Mouse (Mus musculus): ENCODE data around the gene Bcl11b. TPM values are rescaled to one million over a fixed set of nuclear protein-coding genes. Genes with fewer than 3 reads are reported as not detected.

Gene Bcl11b
- polyA plus RNA-seq, 1 experiment from 2014 or later = 33.7 TPM

GRCm38 (mm10) chr12:107996216-107996615 is 7.2 kb downstream of the Bcl11b start:
- Histone ChIP-seq H3K9ac (no peak overlapping the region), H3K4me3 (no peak overlapping the region; the same call in 1 of the 2 replicates), H3K27ac (no peak overlapping the region; the same call in 1 of the 2 replicates), H3K4me2 (peak overlapping the region; percentile 27), H3K9me3 (no peaks in the 10 kb centered on the region), H3K36me3 (replicated peaks) (no peaks in the 10 kb centered on the region), H3K4me1 (peaks cover 60% of the 10 kb centered on the region), H3K27me3 (replicated peaks) (no peaks in the 10 kb centered on the region)
- ATAC-seq (replicated peaks) = no peak
- 61% methylated on average over 6 of the region's 6 CpGs for WGBS

GRCm38 (mm10) chr12:107994421-107994820 is 9.0 kb downstream of the Bcl11b start:
- Histone ChIP-seq H3K9me3 (no peaks in the 10 kb centered on the region), H3K9ac (no peak overlapping the region), H3K4me2 (peak overlapping the region; percentile 23), H3K4me3 (no peak overlapping the region), H3K4me1 (peaks cover 78% of the 10 kb centered on the region), H3K27me3 (replicated peaks) (no peaks in the 10 kb centered on the region), H3K27ac (no peak overlapping the region), H3K36me3 (replicated peaks) (no peaks in the 10 kb centered on the region)
- WGBS = 45% methylated on average over 4 of the region's 4 CpGs
- no peak for ATAC-seq (replicated peaks)

GRCm38 (mm10) chr12:107993029-107993428 is 10.4 kb downstream of the Bcl11b start:
- ATAC-seq (replicated peaks) = no peak
- 83% methylated on average over 4 of the region's 4 CpGs for WGBS
- Histone ChIP-seq H3K27me3 (replicated peaks) (0 out of 2 replicates have a peak, but pooled peaks cover 3% of the 10 kb centered on the region), H3K36me3 (replicated peaks) (no peaks in the 10 kb centered on the region), H3K4me1 (peaks cover 76% of the 10 kb centered on the region), H3K27ac (0 out of 2 replicates have a peak overlapping the region, but pooled peaks have one; percentile 42), H3K4me2 (peak overlapping the region; percentile 23), H3K9ac (no peak overlapping the region; the same call in 1 of the 2 replicates), H3K4me3 (no peak overlapping the region), H3K9me3 (no peaks in the 10 kb centered on the region)

GRCm38 (mm10) chr12:107991191-107991590 is 12.2 kb downstream of the Bcl11b start:
- Histone ChIP-seq H3K27ac (no peak overlapping the region), H3K4me3 (0 out of 2 replicates have a peak overlapping the region, but pooled peaks have one; percentile 9), H3K4me1 (peaks cover 70% of the 10 kb centered on the region), H3K9ac (no peak overlapping the region), H3K4me2 (peak overlapping the region; percentile 17), H3K27me3 (replicated peaks) (0 out of 2 replicates have a peak, but pooled peaks cover 3% of the 10 kb centered on the region), H3K9me3 (no peaks in the 10 kb centered on the region), H3K36me3 (replicated peaks) (no peaks in the 10 kb centered on the region)
- ATAC-seq (replicated peaks) = no peak
- 57% methylated on average over 11 of the region's 11 CpGs for WGBS

GRCm38 (mm10) chr12:107983211-107983610 is 20.2 kb downstream of the Bcl11b start:
- Histone ChIP-seq H3K27me3 (replicated peaks) (0 out of 2 replicates have a peak, but pooled peaks cover 5% of the 10 kb centered on the region), H3K9ac (no peak overlapping the region), H3K9me3 (no peaks in the 10 kb centered on the region), H3K4me2 (no peak overlapping the region), H3K4me1 (peaks cover 48% of the 10 kb centered on the region), H3K27ac (no peak overlapping the region), H3K4me3 (no peak overlapping the region), H3K36me3 (replicated peaks) (no peaks in the 10 kb centered on the region)
- WGBS = 76% methylated on average over 8 of the region's 8 CpGs
- ATAC-seq (replicated peaks) = no peak

GRCm38 (mm10) chr12:107982306-107982705 is 21.1 kb downstream of the Bcl11b start:
- H3K4me2 ChIP-seq = no peak overlapping the region
- WGBS = 75% methylated on average over 9 of the region's 9 CpGs
- H3K4me1 ChIP-seq = peaks cover 49% of the 10 kb centered on the region

GRCm38 (mm10) chr12:107981231-107981630 is 22.2 kb downstream of the Bcl11b start:
- WGBS = 26% methylated on average over 6 of the region's 6 CpGs
- H3K36me3 ChIP-seq (replicated peaks) = no peaks in the 10 kb centered on the region
- H3K9me3 ChIP-seq = no peaks in the 10 kb centered on the region
- 0 out of 2 replicates have a peak, but pooled peaks cover 3% of the 10 kb centered on the region for H3K27me3 ChIP-seq (replicated peaks)
- no peak overlapping the region for H3K4me3 ChIP-seq
- H3K4me2 ChIP-seq = no peak overlapping the region
- no peak overlapping the region for H3K9ac ChIP-seq
- no peak for ATAC-seq (replicated peaks)
- no peak overlapping the region for H3K27ac ChIP-seq
- peaks cover 54% of the 10 kb centered on the region for H3K4me1 ChIP-seq

More at GRCm38 (mm10) chr12:107982306-107982705, 21.1 kb downstream of the Bcl11b start:
- H3K4me3 ChIP-seq = no peak overlapping the region
- H3K9me3 ChIP-seq = no peaks in the 10 kb centered on the region
- ATAC-seq (replicated peaks) = no peak
- H3K27me3 ChIP-seq (replicated peaks) = 0 out of 2 replicates have a peak, but pooled peaks cover 3% of the 10 kb centered on the region
- no peaks in the 10 kb centered on the region for H3K36me3 ChIP-seq (replicated peaks)
- no peak overlapping the region for H3K27ac ChIP-seq
- no peak overlapping the region for H3K9ac ChIP-seq

- no peaks in the 10 kb centered on the region for H3K9me3 ChIP-seq
- peaks cover 62% of the 10 kb centered on the region for H3K4me1 ChIP-seq
- H3K9ac ChIP-seq = peak overlapping the region; percentile 23; the same call in 1 of the 2 replicates
- 2% methylated on average over 50 of the region's 51 CpGs for WGBS
- ATAC-seq (replicated peaks) = peak; percentile 59
- H3K4me2 ChIP-seq = peak overlapping the region; percentile 61
- H3K4me3 ChIP-seq = peak overlapping the region; percentile 31
- H3K27ac ChIP-seq = peak overlapping the region; percentile 56
- no peaks in the 10 kb centered on the region for H3K36me3 ChIP-seq (replicated peaks)
- H3K27me3 ChIP-seq (replicated peaks) = 0 out of 2 replicates have a peak, but pooled peaks cover 3% of the 10 kb centered on the region
Observed at GRCm38 (mm10) chr12:107980261-107980961, 23.0 kb downstream of the Bcl11b start.

- Histone ChIP-seq H3K27me3 (replicated peaks) (0 out of 2 replicates have a peak, but pooled peaks cover 3% of the 10 kb centered on the region), H3K9ac (0 out of 2 replicates have a peak overlapping the region, but pooled peaks have one; percentile 13), H3K9me3 (no peaks in the 10 kb centered on the region), H3K4me3 (peak overlapping the region; percentile 31), H3K4me1 (peaks cover 67% of the 10 kb centered on the region), H3K36me3 (replicated peaks) (no peaks in the 10 kb centered on the region), H3K27ac (peak overlapping the region; percentile 56), H3K4me2 (peak overlapping the region; percentile 61)
- 3% methylated on average over 28 of the region's 28 CpGs for WGBS
- ATAC-seq (replicated peaks) = peak; percentile 14; the same call in 1 of the 2 replicates
Observed at GRCm38 (mm10) chr12:107979710-107980260, 23.6 kb downstream of the Bcl11b start.

- peaks cover 76% of the 10 kb centered on the region for H3K4me1 ChIP-seq
- no peak overlapping the region for H3K4me2 ChIP-seq
- no peak overlapping the region for H3K27ac ChIP-seq
- ATAC-seq (replicated peaks) = no peak
- no peak overlapping the region for H3K9ac ChIP-seq
- 0 out of 2 replicates have a peak, but pooled peaks cover 3% of the 10 kb centered on the region for H3K27me3 ChIP-seq (replicated peaks)
- 52% methylated on average over 8 of the region's 8 CpGs for WGBS
- H3K4me3 ChIP-seq = no peak overlapping the region
- no peaks in the 10 kb centered on the region for H3K9me3 ChIP-seq
- no peaks in the 10 kb centered on the region for H3K36me3 ChIP-seq (replicated peaks)
Observed at GRCm38 (mm10) chr12:107978736-107979255, 24.6 kb downstream of the Bcl11b start.

GRCm38 (mm10) chr12:107978063-107978462 is 25.3 kb downstream of the Bcl11b start:
- 0 out of 2 replicates have a peak, but pooled peaks cover 3% of the 10 kb centered on the region for H3K27me3 ChIP-seq (replicated peaks)
- WGBS = 13% methylated on average over 14 of the region's 14 CpGs
- ATAC-seq (replicated peaks) = no peak
- peaks cover 83% of the 10 kb centered on the region for H3K4me1 ChIP-seq
- no peak overlapping the region for H3K9ac ChIP-seq
- peak overlapping the region; percentile 66; the same call in 1 of the 2 replicates for H3K27ac ChIP-seq
- no peak overlapping the region for H3K4me3 ChIP-seq
- H3K4me2 ChIP-seq = peak overlapping the region; percentile 47
- H3K36me3 ChIP-seq (replicated peaks) = no peaks in the 10 kb centered on the region
- H3K9me3 ChIP-seq = no peaks in the 10 kb centered on the region

GRCm38 (mm10) chr12:107977534-107977933 is 25.9 kb downstream of the Bcl11b start:
- H3K9me3 ChIP-seq = no peaks in the 10 kb centered on the region
- H3K4me1 ChIP-seq = peaks cover 88% of the 10 kb centered on the region
- peak overlapping the region; percentile 66 for H3K27ac ChIP-seq
- no peaks in the 10 kb centered on the region for H3K36me3 ChIP-seq (replicated peaks)
- 9% methylated on average over 9 of the region's 9 CpGs for WGBS
- H3K9ac ChIP-seq = no peak overlapping the region
- no peak for ATAC-seq (replicated peaks)
- H3K27me3 ChIP-seq (replicated peaks) = 0 out of 2 replicates have a peak, but pooled peaks cover 3% of the 10 kb centered on the region
- peak overlapping the region; percentile 47 for H3K4me2 ChIP-seq
- no peak overlapping the region for H3K4me3 ChIP-seq
